Mouse (Mus musculus): ENCODE measurements at regions not wholly inside any gene's neighbourhood (a gene's known extent, or its start where the extent isn't known, plus 50 kb on each side); places are given as distances from the start of the nearest gene placed in this dataset.
A peak's percentile ranks its signal among the peaks of the same experiment; 100 is the strongest.

GRCm38 (mm10) chr14:79844306-79844705, 73.2 kb upstream of the Pcdh8 start:
- H3K9me3 ChIP-seq (replicated peaks; ENCODE audit: low read length) = no peaks in the 10 kb centered on the region
- peaks cover 10 to 14% of the 10 kb centered on the region in 2 experiments for H3K36me3 ChIP-seq (replicated peaks in 1 of 2; ENCODE audit: control insufficient read depth in 1 of 2, insufficient read depth in 1 of 2, low read length in 1 of 2)
- TF ChIP-seq POLR2A (IDR thresholded peaks at IDR 0.05; ENCODE audit: low read depth, low read length) = no peak
- TF ChIP-seq TBP (conservative IDR thresholded peaks at IDR 0.05; ENCODE audit: low read depth, low read length) = no peak
- no peak for TF ChIP-seq RAD21 (IDR thresholded peaks at IDR 0.05; ENCODE audit: low read depth, low read length)
- no peak for TF ChIP-seq KAT2A (IDR thresholded peaks at IDR 0.05; ENCODE audit: insufficient replicate concordance, low read length)
- no peak for TF ChIP-seq ZMIZ1 (IDR thresholded peaks at IDR 0.05; ENCODE audit: low read depth, low read length)
- no peak for TF ChIP-seq SIN3A (IDR thresholded peaks at IDR 0.05; ENCODE audit: low read length)
- no peak for TF ChIP-seq ZKSCAN1 (IDR thresholded peaks at IDR 0.05; ENCODE audit: borderline replicate concordance, low read depth, low read length)
- TF ChIP-seq RCOR1 (conservative IDR thresholded peaks at IDR 0.05; ENCODE audit: low read depth, low read length) = no peak
- in situ Hi-C loops (cut with MboI; ENCODE audit: low pct_ligation_motif_present, low pct_unique_long_range_greater_than_20kb, low sequenced_read_pairs) (no loop called here), dilution Hi-C loops (cut with MboI; ENCODE audit: extremely low pct_ligation_motif_present, extremely low pct_unique_long_range_greater_than_20kb, low sequenced_read_pairs) (no loop called here)
- no peak overlapping the region for H3K27ac ChIP-seq (ENCODE audit: insufficient read depth, low read depth)
- H3K4me1 ChIP-seq (ENCODE audit: control insufficient read depth in 1 of 2, insufficient read depth in 2 of 2) = peaks cover 8 to 41% of the 10 kb centered on the region in 2 experiments; a peak in 3 of 4 replicates
- H3K4me2 ChIP-seq (ENCODE audit: insufficient read depth, low read depth, poor library complexity, severe bottlenecking) = no peak overlapping the region
- H3K79me2 ChIP-seq (replicated peaks; ENCODE audit: control insufficient read depth, extremely low read depth, insufficient read depth, poor library complexity, severe bottlenecking) = no peaks in the 10 kb centered on the region
- no peaks in the 10 kb centered on the region for H3K27me3 ChIP-seq (replicated peaks)
- H3K4me3 ChIP-seq (replicated peaks in 1 of 3; ENCODE audit: low read depth in 2 of 3, low read length in 2 of 3, poor library complexity in 1 of 3) = no peak overlapping the region
- H3K9ac ChIP-seq (ENCODE audit: insufficient read depth, low read depth) = no peak overlapping the region
- DNase-seq (ENCODE audit: extremely low read depth) = no peak

GRCm38 (mm10) chr14:79843135-79843550, 72.0 kb upstream of the Pcdh8 start:
- H3K9me3 ChIP-seq (replicated peaks; ENCODE audit: low read length) = no peaks in the 10 kb centered on the region
- peak; percentile 52 for DNase-seq (ENCODE audit: extremely low read depth)
- no peak overlapping the region for H3K4me3 ChIP-seq (replicated peaks in 1 of 3; ENCODE audit: low read depth in 2 of 3, low read length in 2 of 3, poor library complexity in 1 of 3)
- no peaks in the 10 kb centered on the region; the same call in 1 of the 2 replicates for H3K79me2 ChIP-seq (replicated peaks; ENCODE audit: control insufficient read depth, extremely low read depth, insufficient read depth, poor library complexity, severe bottlenecking)
- no peaks in the 10 kb centered on the region for H3K27me3 ChIP-seq (replicated peaks)
- H3K9ac ChIP-seq (ENCODE audit: insufficient read depth, low read depth) = no peak overlapping the region
- H3K4me1 ChIP-seq (ENCODE audit: control insufficient read depth in 1 of 2, insufficient read depth in 2 of 2) = peaks cover 8 to 46% of the 10 kb centered on the region in 2 experiments; a peak in 3 of 4 replicates
- TF ChIP-seq SMC3 (IDR thresholded peaks at IDR 0.05; ENCODE audit: low read depth, low read length) (peak; percentile 71), TBP (conservative IDR thresholded peaks at IDR 0.05; ENCODE audit: low read depth, low read length) (no peak), USF2 (conservative IDR thresholded peaks at IDR 0.05; ENCODE audit: low read depth, low read length) (no peak), ZMIZ1 (IDR thresholded peaks at IDR 0.05; ENCODE audit: low read depth, low read length) (no peak), CTCF (conservative IDR thresholded peaks at IDR 0.05 in 1 of 2, IDR thresholded peaks at IDR 0.05 in 1 of 2; ENCODE audit: low read depth in 2 of 2, low read length in 2 of 2) (peak; percentile 29 to 72; a peak in 3 of 4 replicates), RAD21 (IDR thresholded peaks at IDR 0.05; ENCODE audit: low read depth, low read length) (peak; percentile 62), IRF4 (IDR thresholded peaks at IDR 0.05; ENCODE audit: low read depth, low read length) (0 out of 2 replicates have a peak, but pooled peaks have one; percentile 11), EP300 (IDR thresholded peaks at IDR 0.05; ENCODE audit: low read length) (no peak), BHLHE40 (IDR thresholded peaks at IDR 0.05; ENCODE audit: low read depth, low read length) (no peak), MYC (IDR thresholded peaks at IDR 0.05; ENCODE audit: low read depth, low read length) (no peak)
- H3K36me3 ChIP-seq (replicated peaks in 1 of 2; ENCODE audit: control insufficient read depth in 1 of 2, insufficient read depth in 1 of 2, low read length in 1 of 2) = peaks cover 11 to 15% of the 10 kb centered on the region in 2 experiments
- no peak overlapping the region for H3K4me2 ChIP-seq (ENCODE audit: insufficient read depth, low read depth, poor library complexity, severe bottlenecking)
- in situ Hi-C loops (cut with MboI; ENCODE audit: low pct_ligation_motif_present, low pct_unique_long_range_greater_than_20kb, low sequenced_read_pairs) (no loop called here), dilution Hi-C loops (cut with MboI; ENCODE audit: extremely low pct_ligation_motif_present, extremely low pct_unique_long_range_greater_than_20kb, low sequenced_read_pairs) (no loop called here)
- no peak overlapping the region for H3K27ac ChIP-seq (ENCODE audit: insufficient read depth, low read depth)

Data from CH12.LX (cell line).